Mouse (Mus musculus) heart, adult 2 months (tissue): ENCODE results near the gene Kcnip4.

Experiments used
- CTCF ChIP-seq: fragments of 200-600 bp; IDR thresholded peaks from 2 replicates; pipeline ENCODE4 v1.8.1; 2022; ENCODE audit warnings: antibody characterized with exemption, mild to moderate bottlenecking, moderate library complexity
- EP300 ChIP-seq: fragments of 200-500 bp; IDR thresholded peaks from 2 replicates; pipeline ENCODE4 v1.6.1; 2011; ENCODE audit warnings: low read depth, low read length, control low read depth; ENCODE audit not compliant: insufficient read depth
- POLR2A ChIP-seq: fragments of 200-500 bp; IDR thresholded peaks from 2 replicates; pipeline ENCODE4 v1.6.1; 2011; ENCODE audit warnings: mild to moderate bottlenecking, low read depth, low read length, control low read depth; ENCODE audit not compliant: insufficient read depth

DNA sequence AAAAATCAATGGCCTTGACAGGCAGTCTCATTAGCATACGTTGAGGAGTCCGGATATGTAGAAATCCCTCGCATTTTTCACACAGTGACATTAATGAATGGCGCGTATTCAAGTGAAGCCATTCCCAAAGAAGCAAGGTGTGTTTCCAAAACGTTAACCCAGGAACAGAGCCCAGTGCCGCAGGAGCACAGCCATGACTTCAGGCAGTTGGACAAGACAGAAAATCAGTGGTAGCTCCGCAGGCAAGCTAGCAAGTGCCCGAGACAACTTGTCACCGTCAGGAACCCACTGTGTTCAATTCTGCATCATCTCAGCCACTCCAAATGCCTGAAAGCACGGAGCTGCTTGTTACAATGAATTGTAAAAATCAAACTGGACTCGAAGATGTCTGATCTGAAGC, 1014.5 kb downstream of the Kcnip4 start:
- TF ChIP-seq CTCF (no peak), EP300 (no peak), POLR2A (no peak)
